Mouse (Mus musculus): Measurements from ENCODE around the gene Agbl3.

Gene Agbl3

DNA sequence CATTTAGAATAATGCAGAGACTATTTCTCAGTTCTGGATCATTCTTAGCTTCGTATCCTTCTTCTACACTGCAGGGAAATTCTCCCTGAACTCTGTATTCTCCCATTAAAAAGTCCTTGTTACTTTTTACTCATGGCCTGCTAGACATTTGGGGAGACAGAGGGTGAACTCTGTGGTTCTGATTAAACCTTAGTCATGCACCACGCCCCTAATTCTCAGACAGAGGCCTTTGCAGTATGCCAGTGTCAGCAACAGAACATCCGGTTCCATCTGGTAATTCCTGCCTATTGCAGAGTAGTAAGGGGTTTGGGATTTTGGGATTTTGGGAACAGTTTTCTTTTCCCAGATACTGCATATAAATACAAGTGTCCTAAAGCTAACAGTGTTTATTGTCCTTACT is 16.6 kb downstream of the Agbl3 start:
- no peak for DNase-seq (ENCODE audit: extremely low spot score)

DNA sequence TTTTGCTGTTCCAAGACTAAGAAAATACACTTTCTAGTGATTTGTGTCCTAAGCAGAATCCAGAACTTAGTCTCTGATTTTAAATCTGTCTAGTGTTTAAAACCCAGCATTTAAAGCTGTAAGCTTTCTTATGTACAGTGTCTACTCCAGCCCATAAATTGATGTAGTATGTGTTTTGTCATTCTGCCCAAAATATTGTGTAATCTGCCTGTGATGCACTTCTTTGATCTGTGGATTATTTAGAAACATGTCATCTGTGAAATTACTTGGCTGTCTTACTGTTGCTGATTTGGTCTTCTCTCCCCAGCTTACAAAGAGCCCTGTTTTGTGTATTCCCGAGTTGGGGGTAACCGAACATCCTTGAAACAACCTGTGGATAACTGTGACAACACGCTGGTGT is 17.7 kb downstream of the Agbl3 start:
- no peak for DNase-seq (ENCODE audit: extremely low spot score)

DNA sequence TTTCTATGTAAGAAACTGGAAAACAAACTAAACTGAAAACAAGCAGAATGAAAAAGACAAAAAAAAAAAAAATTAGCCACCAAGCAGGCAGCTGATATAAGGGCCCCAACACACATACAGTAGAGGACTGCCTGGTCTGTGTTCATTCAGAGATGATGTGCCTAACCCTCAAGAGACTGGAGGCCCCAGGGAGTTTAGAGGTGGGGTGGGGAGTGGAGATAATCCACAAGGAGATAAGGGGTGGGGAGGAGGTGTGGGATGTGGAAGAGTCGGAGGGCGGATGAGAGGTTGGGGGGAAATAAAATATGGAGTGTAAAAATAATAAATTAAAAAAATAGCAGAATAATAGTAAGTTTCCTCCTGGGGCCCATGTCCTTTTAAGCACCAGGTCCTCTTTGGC is 25.4 kb downstream of the Agbl3 start:
- DNase-seq (ENCODE audit: extremely low spot score) = no peak

DNA sequence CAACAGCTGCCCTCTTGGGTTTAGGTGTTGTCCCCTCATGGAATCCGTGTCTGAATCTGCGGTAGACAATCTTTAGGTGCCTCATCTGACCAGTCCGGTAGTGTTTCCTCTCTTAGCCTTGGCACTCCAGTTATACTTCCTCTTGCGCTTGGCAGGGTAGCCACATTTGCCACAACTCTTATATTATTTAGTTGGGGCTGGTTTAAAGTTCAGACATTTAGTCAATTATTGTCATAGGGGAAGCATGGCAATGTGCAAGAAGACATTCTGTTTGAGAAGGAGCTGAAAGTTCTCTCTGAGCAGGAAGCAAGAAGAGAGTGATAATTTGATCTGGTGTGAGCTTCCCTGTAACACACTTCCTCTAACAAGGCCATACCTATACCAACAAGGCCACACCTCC is 30.4 kb downstream of the Agbl3 start:
- no peak for DNase-seq (ENCODE audit: extremely low spot score)

DNA sequence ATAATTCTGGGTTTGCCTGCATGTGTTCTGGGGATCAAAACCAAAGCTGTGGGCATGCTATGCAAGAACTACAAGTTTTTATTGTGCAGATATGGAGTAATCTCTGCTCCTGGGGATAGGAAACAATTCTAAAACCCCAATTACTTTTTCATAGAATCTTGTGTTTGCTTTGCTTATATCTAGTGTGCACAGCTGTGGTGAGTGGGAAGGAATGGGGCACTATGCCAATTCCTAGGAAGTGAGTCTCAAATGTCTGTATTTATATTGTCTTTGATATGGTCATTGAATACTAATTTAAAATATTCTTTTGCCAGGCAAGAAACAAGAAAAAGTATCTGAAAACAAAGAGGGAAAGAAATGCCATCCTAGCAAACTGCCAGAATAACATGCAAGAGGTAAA is 44.2 kb downstream of the Agbl3 start:
- DNase-seq (ENCODE audit: extremely low spot score) = no peak

DNA sequence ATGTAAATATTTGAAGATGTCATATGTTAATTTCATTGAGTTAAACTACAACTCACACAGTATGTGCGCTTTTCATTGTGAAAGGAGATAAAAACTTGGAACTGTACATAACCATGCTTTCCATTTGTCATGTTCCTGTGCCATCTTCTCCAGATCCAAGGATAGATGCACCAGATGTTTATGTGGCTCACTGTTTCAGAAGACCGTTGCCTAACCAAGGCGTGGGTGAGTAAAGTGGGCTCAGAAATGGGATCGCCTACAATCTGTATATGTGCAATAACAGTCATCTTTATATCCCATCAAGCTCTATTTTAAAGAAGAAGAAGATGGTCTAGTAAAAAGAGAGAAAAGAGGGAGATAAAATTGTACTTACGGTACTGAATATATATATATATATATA is 52.1 kb downstream of the Agbl3 start:
- no peak for DNase-seq (ENCODE audit: extremely low spot score)

DNA sequence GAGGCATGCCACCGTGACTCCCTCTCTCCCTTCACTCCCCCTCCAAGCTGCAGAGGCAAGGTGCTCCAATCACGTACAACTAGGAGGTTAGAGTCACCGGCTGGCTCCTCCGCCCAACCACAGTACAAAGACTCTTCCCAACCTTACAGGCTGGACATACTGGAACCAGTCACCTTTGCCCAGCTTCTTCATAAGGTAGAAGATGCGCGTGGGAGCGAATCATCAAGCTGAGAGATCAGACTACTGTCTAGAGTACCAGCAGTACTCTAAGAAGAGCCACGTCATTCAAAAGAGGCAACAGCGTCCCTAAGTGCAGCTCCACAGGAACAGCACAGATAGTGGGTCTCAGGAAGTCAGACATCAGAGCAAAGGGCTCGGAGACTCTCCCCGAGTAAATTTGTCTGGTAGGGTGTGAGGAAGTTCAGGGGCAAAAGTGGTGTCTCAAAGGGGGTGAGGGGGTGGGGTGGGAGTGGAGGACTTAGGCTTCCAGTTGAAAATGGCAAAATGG is 81.4 kb downstream of the Agbl3 start:
- DNase-seq (ENCODE audit: extremely low spot score) = no peak

DNA sequence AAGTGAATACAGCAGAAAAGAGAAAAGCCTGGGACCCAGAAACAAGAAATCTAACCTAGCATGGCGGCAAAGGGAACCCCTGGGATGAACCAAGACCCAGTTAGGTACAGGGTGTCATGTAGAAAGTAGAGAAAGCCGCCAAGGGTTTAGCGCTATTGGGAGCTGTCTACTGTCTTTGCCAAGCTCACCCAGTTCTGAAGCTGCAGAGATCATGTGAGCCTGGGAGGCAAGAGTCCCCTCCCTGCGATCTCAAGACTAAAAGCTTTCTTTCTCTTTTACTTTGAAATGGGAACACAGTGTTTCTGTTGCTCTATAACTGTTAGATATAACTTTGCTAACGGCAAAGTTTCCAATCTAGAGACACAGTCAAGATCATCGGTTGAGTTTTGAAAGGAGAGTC is 82.1 kb downstream of the Agbl3 start:
- DNase-seq (ENCODE audit: extremely low spot score) = no peak

DNA sequence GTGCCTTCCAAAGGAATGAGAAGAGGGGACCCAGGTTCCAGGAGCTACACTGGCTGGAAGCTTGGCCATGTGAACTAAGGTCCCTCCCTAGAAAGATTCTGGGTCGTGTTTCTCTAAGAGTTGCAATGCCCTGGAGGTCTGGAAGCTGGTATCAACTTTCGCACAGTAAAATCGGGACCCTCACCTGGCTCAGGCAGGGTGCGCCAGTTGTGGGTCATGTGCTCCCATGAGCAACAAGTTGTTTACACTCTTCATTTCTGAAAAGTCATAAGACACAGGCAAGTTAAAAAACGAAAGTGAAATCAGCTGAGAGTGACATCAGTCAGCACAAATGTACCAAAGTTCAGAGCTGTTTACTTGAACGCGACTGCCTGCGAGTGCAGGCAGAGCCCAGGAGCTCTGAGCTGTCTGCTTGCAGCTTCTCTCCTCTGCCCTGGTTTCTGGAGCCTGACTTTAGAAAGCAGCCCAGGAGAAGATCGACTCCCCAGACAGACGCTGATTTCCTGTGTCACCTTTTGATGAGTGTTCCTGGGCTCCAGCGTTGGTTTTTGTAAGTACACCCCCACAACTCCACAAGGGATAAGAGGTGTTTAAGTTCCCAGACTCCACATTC is 82.7 kb downstream of the Agbl3 start, which contains the start of gene Tmem140:
Gene Tmem140, plus strand, starts transcription at position 356 of the 613 bp plus-strand sequence.
- DNase-seq (ENCODE audit: extremely low spot score) = no peak

DNA sequence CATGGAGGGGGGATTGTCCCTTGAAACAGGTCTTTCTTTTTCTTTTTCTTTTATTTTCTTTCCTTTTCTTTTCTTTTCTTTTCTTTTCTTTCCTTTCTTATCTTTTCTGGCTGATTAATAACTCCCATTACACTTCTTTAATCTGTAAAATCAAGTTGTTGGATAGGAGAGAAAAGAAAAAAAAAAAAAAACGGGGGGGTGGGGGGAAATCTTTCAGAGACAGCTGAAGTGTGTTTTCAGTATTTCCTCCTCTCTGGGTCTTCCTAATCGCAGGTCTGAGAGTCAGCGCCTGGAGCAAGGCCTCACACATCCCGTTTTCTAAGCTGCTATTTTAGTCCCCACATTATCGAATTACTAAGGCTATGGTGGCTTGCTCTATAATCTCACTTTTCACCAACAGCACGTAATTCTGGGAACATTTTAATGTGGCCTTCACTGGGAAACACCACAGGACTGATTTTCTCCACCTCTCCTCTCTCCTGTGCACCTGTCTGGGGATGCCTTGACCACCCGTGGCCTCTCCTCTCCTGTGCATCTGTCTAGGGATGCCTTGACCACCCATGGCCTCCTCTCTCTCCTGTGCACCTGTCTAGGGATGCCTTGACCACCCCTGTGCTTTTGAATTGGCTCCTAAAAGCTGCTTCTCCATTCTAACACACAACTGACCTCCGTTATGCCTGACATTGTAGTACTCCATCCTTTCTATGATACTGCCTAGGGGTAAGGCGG is 83.7 kb downstream of the Agbl3 start:
- DNase-seq (ENCODE audit: extremely low spot score) = no peak

DNA sequence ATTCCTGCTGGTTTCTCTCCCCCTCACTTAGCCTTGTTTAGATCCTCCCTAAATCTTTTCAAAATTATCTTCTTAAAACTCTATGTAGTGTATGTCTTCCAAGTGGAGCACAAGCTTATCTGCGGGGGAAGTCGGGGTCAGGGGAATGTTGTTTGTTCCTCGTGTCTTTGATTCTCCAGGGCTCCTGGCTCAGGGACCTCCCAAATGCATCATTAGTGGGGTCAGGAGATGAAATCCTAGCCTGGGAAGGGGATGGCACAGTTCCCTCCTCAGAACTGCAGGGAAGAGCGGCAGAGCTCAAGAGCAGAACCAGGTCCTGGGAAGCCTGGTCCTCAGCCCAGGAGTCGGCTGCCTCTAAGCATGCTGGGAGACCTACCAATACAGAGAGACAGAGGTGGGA is 85.0 kb downstream of the Agbl3 start:
- no peak for DNase-seq (ENCODE audit: extremely low spot score)

DNA sequence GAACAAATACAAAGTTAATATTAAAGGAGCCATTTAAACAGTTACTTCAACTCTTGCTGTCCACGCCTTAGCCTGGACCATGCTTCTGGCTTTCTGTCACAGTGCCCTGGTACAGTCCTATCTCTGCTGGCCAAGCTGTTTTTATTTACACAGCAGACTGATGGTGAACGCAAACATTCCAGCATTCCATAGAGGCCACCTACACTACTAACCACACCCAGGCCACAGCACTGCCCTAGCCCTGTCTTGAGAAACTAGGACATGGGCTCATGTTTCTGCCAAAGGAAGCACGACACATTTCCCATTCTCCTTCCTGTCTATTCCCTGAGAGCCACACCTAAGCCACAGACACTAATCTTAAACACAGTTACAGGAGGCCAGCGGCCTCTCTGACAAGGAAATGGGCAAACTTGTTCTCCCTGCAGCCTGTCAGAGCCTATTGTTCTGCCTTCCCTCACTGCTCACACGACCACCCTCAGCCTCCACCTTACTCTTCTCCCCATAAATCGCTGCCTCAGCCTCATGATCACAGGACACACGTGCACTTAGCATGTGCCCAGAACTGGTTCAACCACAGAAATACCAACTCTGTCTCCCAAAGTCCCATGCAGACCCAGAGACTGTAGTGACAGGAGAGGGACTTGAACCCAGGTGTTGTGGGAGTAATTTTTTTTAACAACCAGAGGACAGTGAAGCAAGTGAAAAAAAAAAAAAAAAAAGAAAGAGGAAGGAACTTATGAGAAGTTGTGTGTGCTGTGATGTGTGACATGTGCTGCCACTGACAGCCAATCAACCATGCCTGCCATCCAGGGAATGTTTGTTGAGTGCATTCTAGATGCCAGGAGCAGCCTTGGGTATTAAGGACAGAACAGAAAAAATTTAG is 85.7 kb downstream of the Agbl3 start:
- DNase-seq (ENCODE audit: extremely low spot score) = no peak

DNA sequence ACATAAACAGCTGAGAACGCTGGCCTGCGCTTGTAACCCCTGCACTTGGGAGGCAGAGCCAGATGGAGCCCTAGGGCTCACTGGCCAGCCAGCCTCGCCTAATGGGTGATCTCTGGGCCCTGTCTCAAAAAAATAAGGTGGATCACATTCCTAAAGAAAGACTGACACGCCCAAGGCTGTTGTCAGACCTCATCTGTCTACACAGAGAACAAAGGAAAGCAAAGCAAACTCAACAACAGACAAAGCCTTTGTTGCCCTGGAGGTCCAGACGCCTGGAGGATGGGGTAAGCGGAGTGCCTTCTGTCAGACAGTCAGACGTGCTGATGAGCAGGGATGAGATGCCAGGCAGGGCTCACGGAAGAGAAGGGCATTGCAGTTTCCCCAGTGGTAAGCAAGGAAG is 86.6 kb downstream of the Agbl3 start:
- no peak for DNase-seq (ENCODE audit: extremely low spot score)

DNA sequence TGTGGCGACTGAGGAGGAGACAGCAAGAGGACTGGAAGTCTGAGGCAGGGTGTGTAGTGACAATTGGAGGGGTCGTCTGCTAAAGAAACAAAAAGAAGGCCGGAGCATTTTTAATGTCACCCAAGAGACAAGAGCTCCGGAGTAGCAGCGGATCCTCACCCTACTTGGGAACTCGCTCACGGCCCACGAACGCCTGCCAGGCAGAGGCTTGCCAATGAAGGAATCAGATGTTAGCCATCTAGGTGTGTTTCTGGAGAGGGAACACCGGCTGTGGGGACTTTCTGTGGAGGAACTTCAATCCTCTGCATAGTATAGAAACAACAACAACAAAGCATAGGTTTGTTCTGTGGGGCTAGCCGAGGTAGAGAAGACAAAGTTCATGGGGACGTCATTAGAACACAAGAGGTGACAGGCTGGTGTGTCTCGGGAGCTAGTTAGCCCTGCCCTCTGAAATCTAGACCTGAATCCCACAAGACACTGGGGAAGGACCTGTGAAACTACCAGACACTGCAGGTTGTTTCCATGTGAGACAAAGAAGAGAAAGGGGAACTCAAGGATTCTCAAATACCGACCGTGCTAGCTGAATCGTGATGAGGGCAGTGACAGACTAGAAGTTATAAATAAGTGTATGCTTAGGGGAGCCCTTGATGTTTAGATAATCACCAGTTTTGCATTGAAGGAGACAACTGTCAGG is 87.2 kb downstream of the Agbl3 start:
- DNase-seq (ENCODE audit: extremely low spot score) = no peak

DNA sequence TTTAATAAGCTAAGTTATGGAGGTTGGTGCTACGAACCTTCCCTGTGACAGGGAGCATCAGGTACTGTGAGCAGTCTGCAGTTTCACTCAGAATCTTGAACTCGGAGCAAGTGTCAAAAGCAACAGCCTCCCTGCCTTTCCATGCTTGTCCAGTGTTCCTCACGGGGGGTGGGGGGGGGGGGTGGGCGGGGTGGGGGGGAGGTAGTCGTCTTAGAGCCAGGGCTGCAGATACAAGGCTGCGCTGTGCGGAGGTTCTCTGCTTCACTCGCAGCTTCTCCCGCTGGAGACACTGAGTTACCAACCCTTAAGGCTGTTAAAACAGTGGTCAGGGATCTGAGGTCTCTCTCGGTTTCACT is 87.7 kb downstream of the Agbl3 start:
- DNase-seq (ENCODE audit: extremely low spot score) = no peak

DNA sequence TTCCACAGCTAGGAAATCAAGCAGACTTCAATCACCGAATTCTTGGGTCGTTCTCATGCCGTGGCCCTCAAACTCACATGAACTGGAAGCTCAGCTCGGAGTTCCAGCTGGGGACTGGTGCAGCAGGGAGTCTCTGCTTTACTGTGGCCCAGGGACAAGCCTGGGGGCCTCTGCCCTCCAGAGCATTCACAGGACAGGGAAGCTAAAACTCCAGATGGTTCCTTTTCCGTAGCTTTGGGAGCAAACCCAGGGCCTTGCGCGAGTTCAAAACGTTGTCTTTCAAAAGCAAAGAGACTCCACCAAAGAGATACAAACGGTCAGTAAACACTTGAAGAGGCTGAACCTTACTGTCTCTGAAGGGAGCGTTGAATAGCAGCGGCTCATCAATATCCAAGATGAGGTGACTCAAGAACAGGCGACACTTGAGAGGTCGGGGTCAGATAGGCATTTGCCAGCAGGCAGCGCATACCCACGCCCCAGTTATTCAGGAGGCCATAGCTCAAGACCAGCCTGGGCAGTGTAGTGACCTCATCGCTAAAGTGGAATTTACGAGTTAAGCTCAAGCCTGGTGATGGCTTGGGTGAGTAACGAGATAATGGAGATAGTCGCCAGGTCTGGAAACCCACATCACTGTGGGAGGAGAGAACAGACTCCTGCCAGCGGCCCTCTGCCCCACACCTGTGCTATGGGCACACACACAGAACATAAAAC is 88.4 kb downstream of the Agbl3 start:
- no peak for DNase-seq (ENCODE audit: extremely low spot score)

DNA sequence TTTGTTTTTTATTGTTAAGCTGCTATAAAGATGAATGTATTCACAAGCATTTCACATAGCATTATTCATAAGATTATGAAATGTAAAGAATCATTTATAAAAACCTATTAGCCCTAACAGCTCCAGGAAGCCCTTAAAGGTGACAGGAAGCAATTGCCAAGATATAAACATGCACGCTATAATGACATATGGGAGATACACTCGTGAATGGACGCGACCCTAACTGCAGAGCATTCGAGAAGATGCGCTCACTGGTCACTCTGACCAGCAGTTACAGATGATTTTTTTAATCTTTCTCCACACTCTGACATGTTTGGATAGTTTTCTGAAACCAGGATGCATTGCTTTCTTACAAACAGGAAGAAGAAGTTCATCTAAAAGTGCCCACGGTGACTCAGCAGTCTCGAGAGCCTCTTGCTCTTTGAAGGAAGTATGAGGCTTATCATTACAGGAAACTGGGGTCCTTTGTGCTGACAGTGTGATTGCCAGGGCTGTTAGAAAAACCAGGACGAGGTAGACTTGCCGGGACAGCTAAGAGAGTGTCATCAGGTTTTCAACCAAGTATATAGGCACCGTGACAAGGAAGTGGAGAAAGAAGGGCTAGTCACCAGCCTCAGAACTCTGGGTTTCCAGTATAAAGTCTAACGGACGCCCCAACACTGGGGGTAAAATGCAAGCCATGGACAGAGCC is 89.1 kb downstream of the Agbl3 start:
- DNase-seq (ENCODE audit: extremely low spot score) = no peak

DNA sequence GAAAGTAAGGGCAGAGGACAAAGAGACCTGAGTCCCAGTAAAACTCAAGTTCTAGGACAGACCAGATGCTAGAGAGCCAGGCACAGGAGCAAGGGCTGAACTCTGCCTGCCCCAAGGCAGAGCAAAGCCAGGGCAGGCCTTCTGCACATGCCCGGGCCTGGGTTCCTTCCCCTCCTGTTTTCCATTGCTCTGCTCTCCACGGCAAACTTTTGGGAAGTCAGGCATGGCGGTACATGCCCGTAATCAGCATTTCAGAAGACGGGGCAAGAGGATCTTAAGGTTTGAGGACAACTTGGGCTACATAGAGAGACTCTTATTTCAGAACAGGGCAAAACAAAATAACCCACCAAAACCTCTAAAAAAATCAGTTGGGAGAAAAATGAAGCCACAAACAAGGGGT is 89.9 kb downstream of the Agbl3 start:
- no peak for DNase-seq (ENCODE audit: extremely low spot score)

DNA sequence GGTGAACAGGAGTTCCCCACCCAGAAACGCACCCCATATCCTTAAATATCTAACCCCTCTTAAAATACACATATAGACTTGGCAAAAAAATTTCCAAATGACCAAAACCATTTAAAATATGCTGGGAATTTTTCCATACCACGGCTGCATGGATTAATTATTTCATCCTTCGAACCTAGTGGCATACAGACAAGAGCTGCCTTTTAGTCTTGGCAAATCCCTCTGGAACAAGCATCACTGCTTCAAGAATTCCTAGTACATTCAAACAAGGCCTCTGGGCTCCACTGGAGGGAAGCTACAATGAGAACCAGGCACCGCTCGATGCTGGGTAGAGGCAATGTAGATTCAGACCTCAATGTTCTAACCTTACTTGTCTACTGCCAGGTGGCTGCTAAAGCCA is 90.5 kb downstream of the Agbl3 start:
- no peak for DNase-seq (ENCODE audit: extremely low spot score)

DNA sequence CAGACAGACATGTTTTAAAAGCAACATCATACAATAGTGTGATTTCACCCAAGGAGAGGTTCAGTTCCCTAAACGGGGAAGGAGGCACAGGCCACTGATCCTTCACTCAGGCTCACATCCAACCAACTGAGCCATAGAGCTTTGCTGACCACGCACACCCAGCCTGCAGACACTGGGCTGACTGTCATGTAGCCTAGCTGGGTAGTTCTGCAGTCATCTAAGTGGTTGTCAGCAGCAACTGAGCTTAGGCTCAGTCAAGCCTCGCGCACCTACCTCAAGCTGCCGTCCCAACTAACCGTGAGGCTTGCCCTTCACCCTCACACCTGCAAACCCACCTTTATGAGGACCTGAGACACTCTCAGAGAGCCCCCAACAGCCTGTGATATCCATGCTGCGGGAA is 91.7 kb downstream of the Agbl3 start:
- DNase-seq (ENCODE audit: extremely low spot score) = no peak

DNA sequence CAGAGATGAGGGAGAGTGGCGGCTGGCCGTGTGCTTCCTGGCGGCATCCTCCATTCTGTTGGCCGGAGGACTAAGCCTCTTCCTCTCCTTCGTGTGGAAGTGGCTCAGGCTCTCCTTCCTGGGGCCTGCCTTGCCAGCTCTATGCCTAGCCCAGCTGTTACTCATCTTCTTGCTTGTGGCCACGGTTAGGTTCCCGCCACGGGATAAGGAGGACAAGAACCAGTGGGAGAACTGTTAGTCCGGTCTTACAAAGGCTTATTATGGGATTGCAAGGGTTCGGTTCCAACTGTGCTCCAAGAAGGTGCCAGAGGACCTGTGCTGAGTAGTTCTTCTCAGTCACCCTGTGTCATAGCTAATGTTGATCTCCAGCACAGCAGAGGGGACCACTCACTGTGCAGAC is 92.6 kb downstream of the Agbl3 start:
- DNase-seq (ENCODE audit: extremely low spot score) = no peak

All from embryo, embryonic 9.5 days (tissue).